Mouse (Mus musculus) liver, embryonic 14.5 days (tissue): ENCODE data around the gene Agfg2. TPM values are rescaled to one million over a fixed set of nuclear protein-coding genes. Genes with fewer than 3 reads are reported as not detected.

Experiments
- ATAC-seq: fragments of 200-750 bp; cut with Nextera tagmentation; 2 replicates; pipeline ENCODE4 v1.8.0; 2017; ENCODE audit warnings: moderate number of reproducible peaks, mild to moderate bottlenecking, moderate library complexity; ENCODE audit not compliant: insufficient read depth
- DNase-seq, 3 experiments: peaks; one replicate each; pipeline ENCODE4 v3.0.0-alpha.2; 2012 to 2013; ENCODE audit warnings: low read depth in 3 of 3, low spot score in 3 of 3
- H3K27ac ChIP-seq: fragments of 300-500 bp; sonication (generic); 2 replicates; pipeline ENCODE4 v1.5.1; 2014; ENCODE audit warnings: moderate library complexity, mild to moderate bottlenecking, control low read depth, inconsistent platforms
- H3K27me3 ChIP-seq: fragments of 300-500 bp; sonication (generic); 2 replicates; pipeline ENCODE4 v1.6.1; 2014; ENCODE audit warnings: mild to moderate bottlenecking, low read length, moderate library complexity; ENCODE audit not compliant: control insufficient read depth, insufficient read depth
- H3K36me3 ChIP-seq: fragments of 300-500 bp; sonication (generic); replicated peaks from 2 replicates; pipeline ENCODE4 v1.6.1; 2014; ENCODE audit warnings: low read depth; ENCODE audit not compliant: control insufficient read depth, insufficient read depth
- H3K4me1 ChIP-seq, 2 experiments: fragments of 200-500 bp in 1 of 2; fragments of 300-500 bp in 1 of 2; sonication (generic) in 1 of 2; replicated peaks; 2 replicates each; pipeline ENCODE4 v1.6.1; 2012 to 2014; ENCODE audit warnings: antibody characterized with exemption in 1 of 2, inconsistent platforms in 1 of 2, low read length in 1 of 2; ENCODE audit not compliant: control insufficient read depth in 2 of 2, insufficient read depth in 2 of 2
- H3K4me2 ChIP-seq: fragments of 300-500 bp; sonication (generic); 2 replicates; pipeline ENCODE4 v1.6.1; 2014; ENCODE audit warnings: low read depth, mild to moderate bottlenecking, control low read depth, moderate library complexity
- H3K4me3 ChIP-seq, 2 experiments: fragments of 200-500 bp in 1 of 2; fragments of 300-500 bp in 1 of 2; sonication (generic) in 1 of 2; 2 replicates each; pipeline ENCODE4 v1.5.1; 2012 to 2014; ENCODE audit warnings: low read depth in 2 of 2, low read length in 2 of 2, mild to moderate bottlenecking in 2 of 2, control low read depth in 1 of 2, inconsistent platforms in 1 of 2, moderate library complexity in 1 of 2; ENCODE audit not compliant: insufficient read depth in 1 of 2
- H3K9ac ChIP-seq: fragments of 300-500 bp; sonication (generic); replicated peaks from 2 replicates; pipeline ENCODE4 v1.6.1; 2014; ENCODE audit warnings: mild to moderate bottlenecking, control low read depth, moderate library complexity
- H3K9me3 ChIP-seq: fragments of 300-500 bp; sonication (generic); 2 replicates; pipeline ENCODE4 v1.6.1; 2016; ENCODE audit warnings: low read length, mixed read lengths; ENCODE audit not compliant: control insufficient read depth
- CTCF ChIP-seq: IDR thresholded peaks from 2 replicates; pipeline ENCODE4 v1.5.1; 2016; ENCODE audit warnings: antibody characterized with exemption, low read depth, control low read depth
- EP300 ChIP-seq: IDR thresholded peaks from 2 replicates; pipeline ENCODE4 v1.6.1; 2016; ENCODE audit warnings: antibody characterized with exemption, low read depth
- WGBS: fragments of 180-500 bp; shearing (Covaris S2); extraction: QIAGEN DNeasy Blood & Tissue Kit; methylation state at CpG from one replicate; pipeline ENCODE4 v1.1.7; 2014; ENCODE audit not compliant: insufficient replicate concordance; 5-methylcytosine and 5-hydroxymethylcytosine counted together
- polyA plus RNA-seq, 2 experiments: library from polyadenylated mRNA; depleted of rRNA in 1 of 2; stranded (reverse) in 1 of 2; unstranded in 1 of 2; fragments of >200 nt; fragmentation: Nextera tagmentation in 1 of 2; extraction: Ambion mirVana in 1 of 2; gene quantifications; 2 replicates each; pipeline versions ENCODE4 v1.2.1 to v1.2.3; 2012 to 2014

Gene Agfg2
- polyA plus RNA-seq, 2 experiments, result 20.5 to 22.4 TPM

- H3K4me3 ChIP-seq, result peak overlapping the region; percentile 69 to 85
- ATAC-seq (no peak), DNase-seq (no peak)
- 5% methylated on average over 28 of the region's 28 CpGs for WGBS
- peak overlapping the region; percentile 73 for H3K9ac ChIP-seq
- peak overlapping the region; percentile 70 for H3K4me2 ChIP-seq
- peaks cover 39% of the 10 kb centered on the region in 2 experiments for H3K4me1 ChIP-seq
- peak overlapping the region; percentile 61 for H3K27ac ChIP-seq
- H3K36me3 ChIP-seq, result peaks cover 21% of the 10 kb centered on the region
- no peaks in the 10 kb centered on the region for H3K9me3 ChIP-seq
- no peaks in the 10 kb centered on the region for H3K27me3 ChIP-seq
- no peak for TF ChIP-seq EP300
- TF ChIP-seq CTCF, result no peak; the same call in 1 of the 2 replicates
These were observed 885 bp downstream of the Agfg2 start for GRCm38 (mm10) chr5:137683388-137684293.

- ATAC-seq (no peak), DNase-seq (no peak)
- no peaks in the 10 kb centered on the region for H3K9me3 ChIP-seq
- H3K4me3 ChIP-seq, result peak overlapping the region; percentile 21 to 69; a peak in 3 of 4 replicates
- no peak overlapping the region for H3K27ac ChIP-seq
- WGBS, result 84% methylated on average over 6 of the region's 6 CpGs
- peaks cover 29 to 34% of the 10 kb centered on the region in 2 experiments for H3K4me1 ChIP-seq
- TF ChIP-seq CTCF (no peak), EP300 (no peak)
- no peaks in the 10 kb centered on the region for H3K27me3 ChIP-seq
- H3K36me3 ChIP-seq, result peaks cover 21% of the 10 kb centered on the region
- H3K4me2 ChIP-seq, result peak overlapping the region; percentile 70
- peak overlapping the region; percentile 73 for H3K9ac ChIP-seq
These were observed 2.0 kb downstream of the Agfg2 start for GRCm38 (mm10) chr5:137682526-137682925.

DNA sequence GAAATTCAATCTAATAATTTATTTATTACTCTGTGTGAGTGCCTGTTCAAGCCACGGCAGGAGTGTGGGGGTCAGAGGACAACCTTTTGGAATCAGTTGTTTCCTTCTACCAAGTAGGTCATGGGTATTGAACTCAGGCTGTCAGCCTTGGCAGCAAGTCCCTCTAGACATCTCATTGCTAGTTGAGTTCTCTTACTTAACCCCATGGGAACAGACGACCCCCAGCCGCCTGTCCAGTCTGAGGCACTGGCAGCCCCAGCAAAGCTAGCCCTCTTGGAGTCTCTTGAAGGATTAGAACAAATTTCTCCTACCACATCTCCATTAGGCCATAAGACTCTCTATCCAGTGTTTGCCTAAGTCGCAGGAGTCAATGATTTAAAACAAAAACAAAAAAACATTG is 4.8 kb downstream of the Agfg2 start:
- H3K4me1 ChIP-seq, result peaks cover 12% of the 10 kb centered on the region in 2 experiments
- no peak overlapping the region for H3K4me3 ChIP-seq
- TF ChIP-seq EP300 (no peak), CTCF (no peak)
- no peak for ATAC-seq
- H3K27ac ChIP-seq, result no peak overlapping the region
- H3K4me2 ChIP-seq, result no peak overlapping the region
- H3K36me3 ChIP-seq, result peaks cover 31% of the 10 kb centered on the region
- H3K9me3 ChIP-seq, result no peaks in the 10 kb centered on the region
- H3K9ac ChIP-seq, result no peak overlapping the region
- DNase-seq, result no peak
- WGBS, result 87% methylated on average over 4 of the region's 4 CpGs
- H3K27me3 ChIP-seq, result no peaks in the 10 kb centered on the region

DNA sequence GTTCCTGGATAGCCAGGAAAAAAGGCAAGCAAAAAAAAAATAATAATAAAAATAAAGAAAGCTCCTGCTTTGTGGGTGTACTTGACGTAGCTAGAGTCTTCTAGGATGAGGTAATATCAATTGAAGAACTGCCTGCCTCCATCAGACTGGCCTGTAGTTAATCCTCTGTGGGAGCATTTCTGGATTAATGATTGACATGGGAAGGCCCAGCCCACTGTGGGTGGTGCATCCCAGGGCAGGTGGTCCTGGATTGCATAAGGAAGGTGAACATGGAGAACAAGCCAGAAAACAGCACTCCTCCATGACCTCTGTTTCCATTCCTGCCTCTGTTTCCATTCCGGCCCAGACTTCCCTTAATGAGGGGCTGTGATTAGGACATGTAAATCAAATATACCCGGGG is 5.8 kb downstream of the Agfg2 start:
- H3K4me2 ChIP-seq, result no peak overlapping the region
- no peak overlapping the region for H3K4me3 ChIP-seq
- no peak for TF ChIP-seq EP300
- no peak for TF ChIP-seq CTCF
- H3K9me3 ChIP-seq, result no peaks in the 10 kb centered on the region
- H3K9ac ChIP-seq, result no peak overlapping the region
- H3K4me1 ChIP-seq, result peaks cover 19 to 20% of the 10 kb centered on the region in 2 experiments
- ATAC-seq (no peak), DNase-seq (no peak)
- H3K27me3 ChIP-seq, result no peaks in the 10 kb centered on the region
- no peak overlapping the region for H3K27ac ChIP-seq
- H3K36me3 ChIP-seq, result peaks cover 34% of the 10 kb centered on the region
- 84% methylated on average over 3 of the region's 3 CpGs for WGBS

- Histone ChIP-seq H3K4me3 (no peak overlapping the region), H3K4me1 (peaks cover 27% of the 10 kb centered on the region in 2 experiments)
- 95% methylated on average over 8 of the region's 8 CpGs for WGBS
These were observed 6.7 kb downstream of the Agfg2 start for GRCm38 (mm10) chr5:137677859-137678258.

More at GRCm38 (mm10) chr5:137677859-137678258, 6.7 kb downstream of the Agfg2 start:
- no peak overlapping the region for H3K9ac ChIP-seq
- no peak overlapping the region for H3K27ac ChIP-seq
- H3K9me3 ChIP-seq, result no peaks in the 10 kb centered on the region
- peaks cover 34% of the 10 kb centered on the region for H3K36me3 ChIP-seq
- ATAC-seq (no peak), DNase-seq (no peak)
- H3K4me2 ChIP-seq, result no peak overlapping the region
- no peaks in the 10 kb centered on the region for H3K27me3 ChIP-seq
- TF ChIP-seq EP300 (no peak), CTCF (no peak)
